8 mouse cellular contexts compared by ENCODE assay signal in genomic region chr15:85705566-85706332, GRCm38 (mm10). TPM values are rescaled to one million over a fixed set of nuclear protein-coding genes. Genes with fewer than 3 reads are reported as not detected.
DNase-seq lines count a peak whose midpoint lies in the region; ATAC-seq and TF ChIP-seq lines count a peak whose summit lies in the region.
"Had no signal": no experiment of that assay in that cellular context is flagged by ENCODE, and none has a peak within 500 bp of the region (broad histone marks: within the 10 kb centered on the region; RNA-seq: fewer than 3 reads in every experiment).

No protein-coding gene starts in this region.

- no peak overlapping the region for H3K4me2 ChIP-seq in kidney, embryonic 15.5 days

- H3K9ac ChIP-seq in kidney, embryonic 15.5 days = no peak overlapping the region

- DNase-seq in layer of hippocampus, adult 2 months (ENCODE audit: low spot score in 2 of 2) = no peak
- DNase-seq in layer of hippocampus, adult 8-10 months (ENCODE audit: low spot score in 2 of 2) = no peak
- DNase-seq in adipocyte (ENCODE audit: low spot score) = peak; percentile 84
- peak; percentile 59 for DNase-seq in adrenal gland, postnatal 25 days
- DNase-seq in thymus, postnatal 4 days = no peak
- DNase-seq in T-cell, adult 2 months (ENCODE audit: low spot score) = no peak

- no peaks in the 10 kb centered on the region for H3K9me3 ChIP-seq in kidney, embryonic 15.5 days (replicated peaks)

- 48% methylated on average over 13 of the region's 13 CpGs for WGBS in kidney, embryonic 15.5 days

- no peak for TF ChIP-seq CTCF in layer of hippocampus, adult 2 months (conservative IDR thresholded peaks at IDR 0.05)

- no peak overlapping the region for H3K4me3 ChIP-seq in layer of hippocampus, adult 2 months
- no peak overlapping the region for H3K4me3 ChIP-seq in kidney, embryonic 15.5 days (replicated peaks)
- H3K4me3 ChIP-seq: megakaryocyte, embryonic 14.5 days had no signal

- ATAC-seq in kidney, embryonic 15.5 days (replicated peaks; ENCODE audit: low FRiP score) = no peak

- H3K27ac ChIP-seq in layer of hippocampus, adult 2 months = peak overlapping the region; percentile 87
- peak overlapping the region; percentile 52 for H3K27ac ChIP-seq in kidney, embryonic 15.5 days

- peaks cover 70% of the 10 kb centered on the region for H3K36me3 ChIP-seq in kidney, embryonic 15.5 days

- H3K4me1 ChIP-seq in kidney, embryonic 15.5 days = peaks cover 71% of the 10 kb centered on the region

- no peaks in the 10 kb centered on the region for H3K27me3 ChIP-seq in kidney, embryonic 15.5 days

RNA-seq across cellular contexts. Expression of gene Ppara, which starts 29.0 kb away (rescaled TPM):
- 1 to 10 TPM; 3.1 to 3.9 TPM for total RNA-seq in layer of hippocampus, adult 2 months (2021)
- 1 to 10 TPM; 2.8 to 5.1 (median 4.2) TPM for total RNA-seq in layer of hippocampus, adult 8-10 months (2022)
- total RNA-seq in adrenal gland, postnatal 25 days (2021) = 28.5 and 42.3 TPM in 2 replicates
- polyA plus RNA-seq in kidney, embryonic 15.5 days (2015; fragmentation: Nextera tagmentation; extraction: Ambion mirVana) = 3.9 and 5.0 TPM in 2 replicates

Comparison
In these comparisons a context has a peak if more than half of its experiments do, and no peak if none do; other contexts are left out.
1. DNase-seq: peak in adipocyte (single experiment) and adrenal gland, postnatal 25 days (single experiment); none in layer of hippocampus, adult 2 months (0 of 2), layer of hippocampus, adult 8-10 months (0 of 2), thymus, postnatal 4 days (single experiment) and T-cell, adult 2 months (single experiment).